6 mouse cellular contexts compared by ENCODE assay signal in the genomic region with DNA sequence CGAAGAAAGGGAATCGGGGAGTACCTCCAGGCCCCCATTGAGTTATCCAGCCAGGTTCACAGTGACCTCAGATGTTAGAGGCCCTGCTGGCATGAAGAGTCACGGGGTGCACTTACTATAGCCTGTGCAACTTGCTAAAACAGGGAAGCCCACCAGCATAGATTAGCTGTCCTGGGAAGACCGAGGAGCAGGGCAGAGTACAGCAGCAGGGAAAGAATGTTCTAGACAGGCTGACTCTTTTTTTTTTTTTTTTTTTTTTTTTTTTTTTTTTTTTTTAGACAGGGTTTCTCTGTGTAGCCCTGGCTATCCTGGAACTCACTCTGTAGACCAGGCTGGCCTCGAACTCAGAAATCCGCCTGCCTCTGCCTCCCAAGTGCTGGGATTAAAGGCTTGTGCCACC.
DNase-seq lines count a peak whose midpoint lies in the region; ATAC-seq and TF ChIP-seq lines count a peak whose summit lies in the region.
"Not testable (repeated sequence)": the region's sequence is repeated elsewhere in the genome, so short reads cannot be mapped to it uniquely, and the experiment has no call there.

No protein-coding gene starts in this region.

- H3K36me3 ChIP-seq in E14TG2a.4 (ENCODE audit: insufficient read depth, low read length) (peaks cover 48% of the 10 kb centered on the region), MEL (ENCODE audit: control insufficient read depth in 1 of 2, insufficient read depth in 2 of 2, low read length in 2 of 2) (peaks cover 0 to 23% of the 10 kb centered on the region in 2 experiments; a peak in 2 of 4 replicates)
- H3K36me3 ChIP-seq in forebrain, embryonic 12.5 days (replicated peaks); forebrain, embryonic 15.5 days; hindbrain, postnatal 0 days (ENCODE audit: insufficient read depth, low read length); neural tube, embryonic 15.5 days: not testable (repeated sequence)

- TF ChIP-seq POLR2A in MEL (IDR thresholded peaks at IDR 0.05; ENCODE audit: control insufficient read depth in 1 of 2, insufficient read depth in 1 of 2, low read depth in 1 of 2, low read length in 2 of 2, poor library complexity in 1 of 2) = not testable (repeated sequence)

- not testable (repeated sequence) for H3K27ac ChIP-seq in MEL (ENCODE audit: control insufficient read depth, low read depth, low read length)
- 0 out of 2 replicates have a peak overlapping the region, but pooled peaks have one; percentile 88 for H3K27ac ChIP-seq in forebrain, embryonic 12.5 days
- H3K27ac ChIP-seq in forebrain, embryonic 15.5 days (replicated peaks) = peak overlapping the region; percentile 85; the same call in 1 of the 2 replicates
- peak overlapping the region; percentile 37; the same call in 1 of the 2 replicates for H3K27ac ChIP-seq in hindbrain, postnatal 0 days
- H3K27ac ChIP-seq in neural tube, embryonic 15.5 days (replicated peaks) = peak overlapping the region; percentile 66; the same call in 1 of the 2 replicates

- ATAC-seq in forebrain, embryonic 12.5 days (ENCODE audit: low FRiP score); forebrain, embryonic 15.5 days (replicated peaks); hindbrain, postnatal 0 days; neural tube, embryonic 15.5 days (ENCODE audit: low FRiP score): not testable (repeated sequence)

- 95% methylated on average over 6 of the region's 6 CpGs for WGBS in forebrain, embryonic 12.5 days
- WGBS in forebrain, embryonic 15.5 days = 91% methylated on average over 6 of the region's 6 CpGs
- WGBS in hindbrain, postnatal 0 days = 92% methylated on average over 5 of the region's 6 CpGs
- WGBS in neural tube, embryonic 15.5 days = 94% methylated on average over 6 of the region's 6 CpGs

- TF ChIP-seq EP300 in MEL (IDR thresholded peaks at IDR 0.05; ENCODE audit: low read depth in 1 of 2, low read length in 2 of 2) = not testable (repeated sequence)

- not testable (repeated sequence) for TF ChIP-seq RAD21 in MEL (IDR thresholded peaks at IDR 0.05; ENCODE audit: low read depth, low read length)

- H3K79me2 ChIP-seq in MEL (ENCODE audit: control insufficient read depth, insufficient read depth, low read length, poor library complexity) = peaks cover 28% of the 10 kb centered on the region

- not testable (repeated sequence) for TF ChIP-seq CTCF in E14TG2a.4 (conservative IDR thresholded peaks at IDR 0.05; ENCODE audit: low read length); MEL (IDR thresholded peaks at IDR 0.05 in 2 of 3, conservative IDR thresholded peaks at IDR 0.05 in 1 of 3; ENCODE audit: control insufficient read depth in 1 of 3, insufficient read depth in 1 of 3, low read depth in 2 of 3, low read length in 3 of 3, poor library complexity in 1 of 3, severe bottlenecking in 1 of 3); hindbrain, postnatal 0 days (IDR thresholded peaks at IDR 0.05; ENCODE audit: low read depth)

- not testable (repeated sequence) for H3K9me3 ChIP-seq in E14TG2a.4 (ENCODE audit: low read length); MEL (replicated peaks; ENCODE audit: insufficient read depth, low read length); forebrain, embryonic 12.5 days; forebrain, embryonic 15.5 days; hindbrain, postnatal 0 days (ENCODE audit: low read length); neural tube, embryonic 15.5 days (replicated peaks)

- not testable (repeated sequence) for DNase-seq in MEL (ENCODE audit: low read depth, low spot score); hindbrain, postnatal 0 days (ENCODE audit: low spot score)

- peaks cover 99% of the 10 kb centered on the region for H3K4me1 ChIP-seq in E14TG2a.4 (replicated peaks; ENCODE audit: low read depth, low read length)
- peaks cover 19 to 29% of the 10 kb centered on the region in 2 experiments for H3K4me1 ChIP-seq in MEL (ENCODE audit: control insufficient read depth in 1 of 2, insufficient read depth in 2 of 2, low read length in 2 of 2)
- H3K4me1 ChIP-seq in forebrain, embryonic 12.5 days = peaks cover 97% of the 10 kb centered on the region
- peaks cover 95% of the 10 kb centered on the region for H3K4me1 ChIP-seq in forebrain, embryonic 15.5 days
- peaks cover 47% of the 10 kb centered on the region for H3K4me1 ChIP-seq in hindbrain, postnatal 0 days (ENCODE audit: insufficient read depth, low read length)
- peaks cover 86% of the 10 kb centered on the region for H3K4me1 ChIP-seq in neural tube, embryonic 15.5 days

- H3K27me3 ChIP-seq in E14TG2a.4 (ENCODE audit: insufficient read depth, low read length); MEL (ENCODE audit: control insufficient read depth in 1 of 2, insufficient read depth in 2 of 2, low read length in 2 of 2); forebrain, embryonic 12.5 days; forebrain, embryonic 15.5 days; hindbrain, postnatal 0 days (ENCODE audit: insufficient read depth, low read length); neural tube, embryonic 15.5 days (replicated peaks): not testable (repeated sequence)

- not testable (repeated sequence) for H3K9ac ChIP-seq in MEL (ENCODE audit: control insufficient read depth, low read depth, low read length, poor library complexity, severe bottlenecking); forebrain, embryonic 12.5 days; forebrain, embryonic 15.5 days (replicated peaks); hindbrain, postnatal 0 days (replicated peaks; ENCODE audit: low read length); neural tube, embryonic 15.5 days (replicated peaks)

- H3K4me2 ChIP-seq in forebrain, embryonic 12.5 days; forebrain, embryonic 15.5 days (replicated peaks); hindbrain, postnatal 0 days (ENCODE audit: low read depth, low read length); neural tube, embryonic 15.5 days: not testable (repeated sequence)

- 0 out of 2 replicates have a peak overlapping the region, but pooled peaks have one; percentile 53 for H3K4me3 ChIP-seq in E14TG2a.4 (replicated peaks; ENCODE audit: low read length)
- H3K4me3 ChIP-seq in MEL (ENCODE audit: control insufficient read depth in 1 of 2, insufficient read depth in 1 of 2, low read depth in 2 of 2, low read length in 2 of 2); forebrain, embryonic 12.5 days (replicated peaks); forebrain, embryonic 15.5 days; hindbrain, postnatal 0 days (ENCODE audit: low read length); neural tube, embryonic 15.5 days (replicated peaks): not testable (repeated sequence)

TF ChIP-seq in MEL, 35 proteins besides CTCF, POLR2A, EP300 and RAD21:
- TF ChIP-seq ZNF384 (IDR thresholded peaks at IDR 0.05; ENCODE audit: low read depth, low read length) = peak; percentile 75
